Mouse (Mus musculus): ENCODE results near the gene Psmd13. TPM values are rescaled to one million over a fixed set of nuclear protein-coding genes. Genes with fewer than 3 reads are reported as not detected.

The Psmd13 gene
- 287 and 302 TPM in 2 replicates for polyA plus RNA-seq (2015; fragmentation: Nextera tagmentation; extraction: Ambion mirVana)

DNA sequence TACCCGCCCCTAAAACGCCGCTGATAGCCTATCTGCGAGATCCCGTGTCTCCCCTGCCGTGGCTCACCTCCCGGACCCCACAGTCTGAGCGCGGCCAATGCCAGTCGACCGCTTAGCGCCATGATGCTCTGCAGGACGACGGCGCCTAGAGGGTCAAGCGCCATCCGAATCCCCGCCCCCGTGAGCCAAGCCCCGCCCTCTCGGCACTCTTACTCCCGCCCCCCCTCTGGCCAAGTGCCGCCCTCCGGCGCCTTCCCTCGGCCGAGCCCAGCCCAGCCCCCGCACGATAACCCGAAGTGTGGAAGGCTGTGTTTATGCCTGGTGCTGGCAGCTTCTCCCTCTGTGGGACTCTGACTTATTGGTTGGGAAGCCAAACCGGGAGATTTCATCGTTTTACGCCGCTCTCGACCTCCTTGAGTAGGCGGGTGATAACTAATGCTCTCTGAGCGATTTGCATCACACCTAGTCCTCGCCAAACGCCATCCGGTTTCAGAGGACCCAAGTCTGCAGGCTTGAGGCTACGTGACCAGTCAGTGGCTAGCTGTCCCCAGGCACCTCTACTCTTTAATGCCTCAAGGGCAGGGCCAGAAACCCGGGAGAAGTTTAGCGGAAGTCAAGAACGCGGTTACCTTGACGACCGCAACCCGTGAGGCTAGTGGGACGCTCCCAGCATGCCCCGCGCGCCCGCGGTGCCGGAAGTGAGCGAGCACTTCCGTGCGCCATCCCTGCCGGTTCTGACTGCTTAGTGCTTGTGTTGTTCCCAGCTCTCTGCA lies at the start of gene Psmd13, which contains the start of gene Sirt3:
Gene Psmd13, plus strand, starts transcription at position 273 of the 773 bp plus-strand sequence.
Gene Sirt3, minus strand, starts transcription at position 614 of the 773 bp plus-strand sequence.
- Histone ChIP-seq H3K9me3 (no peaks in the 10 kb centered on the region), H3K4me2 (replicated peaks) (peak within 1 kb of the TSS; percentile 78), H3K4me3 (replicated peaks) (peak within 1 kb of the TSS; percentile 78), H3K27me3 (no peaks in the 10 kb centered on the region), H3K4me1 (replicated peaks) (peaks cover 23% of the 10 kb centered on the region), H3K36me3 (peaks cover 23% of the 10 kb centered on the region), H3K9ac (replicated peaks) (peak within 1 kb of the TSS; percentile 85), H3K27ac (peak within 1 kb of the TSS; percentile 90)
- under 1% methylated on average over 59 of the region's 59 CpGs for WGBS
- ATAC-seq, result peak; percentile 95

DNA sequence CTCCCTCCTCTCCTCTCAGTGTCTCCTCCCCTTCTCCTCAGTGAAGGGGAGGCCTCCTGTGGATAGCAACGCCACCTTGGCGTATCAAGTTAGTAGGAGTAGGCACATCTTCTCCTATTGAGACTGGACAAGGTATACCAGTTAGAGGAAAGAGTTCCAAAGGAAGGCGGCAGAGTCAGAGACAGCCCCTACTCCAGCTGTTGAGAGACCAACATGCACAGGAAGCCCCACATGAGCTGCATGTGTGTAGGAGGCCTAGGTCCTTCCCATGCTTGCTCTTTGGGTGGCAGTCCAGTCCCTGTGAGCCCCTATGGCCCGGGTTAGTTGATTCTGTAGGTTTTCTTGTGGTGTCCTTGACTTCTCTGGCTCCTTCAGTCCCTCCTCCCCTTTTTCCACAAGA lies 48.4 kb upstream of the Psmd13 start:
- WGBS, result 94% methylated on average over 4 of the region's 4 CpGs

DNA sequence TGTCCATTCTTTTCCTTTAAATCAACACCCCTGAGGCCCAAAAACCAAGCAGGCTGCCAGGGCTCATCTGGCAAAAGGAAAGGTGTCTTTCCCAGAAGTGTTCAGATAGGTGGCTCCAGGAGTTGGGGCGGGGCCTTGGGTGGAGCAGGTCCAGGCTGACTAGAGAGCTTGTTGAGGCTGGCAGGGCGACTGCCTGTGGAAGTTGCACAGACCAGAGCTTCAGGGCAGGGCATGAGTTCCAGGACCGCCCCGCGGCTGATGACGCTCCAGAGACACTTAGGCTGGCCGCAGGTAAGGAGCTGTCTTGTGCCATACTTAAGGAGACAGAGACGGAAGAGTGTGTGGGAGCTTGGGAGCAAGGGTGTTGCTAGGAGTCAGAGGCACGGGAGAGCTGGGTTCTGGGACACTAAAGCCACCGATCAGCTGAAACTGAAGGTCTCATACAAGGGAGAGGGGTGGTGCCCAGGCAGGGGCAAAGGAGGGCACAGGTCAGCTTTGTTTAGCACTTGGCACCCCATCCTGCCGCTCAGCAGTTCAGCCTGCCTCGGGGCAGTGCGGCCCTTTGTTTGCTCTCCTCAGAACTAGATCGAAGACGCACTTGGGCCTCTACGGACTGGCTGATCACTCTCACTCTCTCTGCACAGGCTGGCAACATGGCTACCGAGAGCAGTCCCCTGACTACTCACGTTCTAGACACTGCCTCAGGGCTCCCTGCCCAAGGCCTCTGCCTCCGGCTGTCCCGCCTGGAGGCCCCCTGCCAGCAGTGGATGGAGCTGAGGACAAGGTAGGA lies 46.6 kb upstream of the Psmd13 start, which contains the start of gene Urah:
Gene Urah, plus strand, starts transcription at position 51 of the 790 bp plus-strand sequence.
- no peak within 1 kb of the TSS for H3K4me2 ChIP-seq (replicated peaks)
- peaks cover 4% of the 10 kb centered on the region; the same call in 1 of the 2 replicates for H3K27me3 ChIP-seq
- WGBS, result 45% methylated on average over 20 of the region's 20 CpGs
- no peak within 1 kb of the TSS for H3K4me3 ChIP-seq (replicated peaks)
- no peak within 1 kb of the TSS for H3K9ac ChIP-seq (replicated peaks)
- H3K36me3 ChIP-seq, result no peaks in the 10 kb centered on the region
- H3K27ac ChIP-seq, result no peak within 1 kb of the TSS
- H3K4me1 ChIP-seq (replicated peaks), result no peaks in the 10 kb centered on the region
- ATAC-seq, result no peak
- no peaks in the 10 kb centered on the region for H3K9me3 ChIP-seq

More for the DNA sequence above, 48.4 kb upstream of the Psmd13 start:
- H3K9ac ChIP-seq (replicated peaks), result no peak overlapping the region
- no peak overlapping the region for H3K4me2 ChIP-seq (replicated peaks)
- H3K4me3 ChIP-seq (replicated peaks), result no peak overlapping the region
- H3K36me3 ChIP-seq, result no peaks in the 10 kb centered on the region
- H3K9me3 ChIP-seq, result no peaks in the 10 kb centered on the region
- no peaks in the 10 kb centered on the region for H3K4me1 ChIP-seq (replicated peaks)
- no peak overlapping the region for H3K27ac ChIP-seq
- ATAC-seq, result no peak
- H3K27me3 ChIP-seq, result no peaks in the 10 kb centered on the region

DNA sequence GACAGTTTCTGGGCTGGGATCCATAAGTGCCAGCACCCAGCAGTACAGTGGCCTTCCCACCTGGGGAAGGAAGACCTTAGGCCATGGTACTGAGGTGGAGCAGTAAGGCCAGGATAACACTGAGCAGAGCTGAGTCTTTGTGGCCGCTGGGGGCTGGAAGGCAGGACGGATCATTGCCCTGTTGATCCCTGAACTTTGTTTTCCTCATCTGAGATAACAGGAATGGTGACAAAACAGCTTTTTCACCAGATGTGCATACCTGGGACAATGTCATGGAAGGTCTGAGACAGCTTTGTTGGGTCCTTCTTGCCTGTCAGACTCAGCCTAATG lies 46.0 kb upstream of the Psmd13 start:
- WGBS, result 83% methylated on average over 2 of the region's 2 CpGs
- no peak overlapping the region for H3K27ac ChIP-seq
- no peaks in the 10 kb centered on the region for H3K4me1 ChIP-seq (replicated peaks)
- no peak overlapping the region for H3K4me2 ChIP-seq (replicated peaks)
- no peak overlapping the region for H3K4me3 ChIP-seq (replicated peaks)
- no peak for ATAC-seq
- no peaks in the 10 kb centered on the region for H3K9me3 ChIP-seq
- peaks cover 8% of the 10 kb centered on the region for H3K27me3 ChIP-seq
- no peak overlapping the region for H3K9ac ChIP-seq (replicated peaks)
- H3K36me3 ChIP-seq, result no peaks in the 10 kb centered on the region

DNA sequence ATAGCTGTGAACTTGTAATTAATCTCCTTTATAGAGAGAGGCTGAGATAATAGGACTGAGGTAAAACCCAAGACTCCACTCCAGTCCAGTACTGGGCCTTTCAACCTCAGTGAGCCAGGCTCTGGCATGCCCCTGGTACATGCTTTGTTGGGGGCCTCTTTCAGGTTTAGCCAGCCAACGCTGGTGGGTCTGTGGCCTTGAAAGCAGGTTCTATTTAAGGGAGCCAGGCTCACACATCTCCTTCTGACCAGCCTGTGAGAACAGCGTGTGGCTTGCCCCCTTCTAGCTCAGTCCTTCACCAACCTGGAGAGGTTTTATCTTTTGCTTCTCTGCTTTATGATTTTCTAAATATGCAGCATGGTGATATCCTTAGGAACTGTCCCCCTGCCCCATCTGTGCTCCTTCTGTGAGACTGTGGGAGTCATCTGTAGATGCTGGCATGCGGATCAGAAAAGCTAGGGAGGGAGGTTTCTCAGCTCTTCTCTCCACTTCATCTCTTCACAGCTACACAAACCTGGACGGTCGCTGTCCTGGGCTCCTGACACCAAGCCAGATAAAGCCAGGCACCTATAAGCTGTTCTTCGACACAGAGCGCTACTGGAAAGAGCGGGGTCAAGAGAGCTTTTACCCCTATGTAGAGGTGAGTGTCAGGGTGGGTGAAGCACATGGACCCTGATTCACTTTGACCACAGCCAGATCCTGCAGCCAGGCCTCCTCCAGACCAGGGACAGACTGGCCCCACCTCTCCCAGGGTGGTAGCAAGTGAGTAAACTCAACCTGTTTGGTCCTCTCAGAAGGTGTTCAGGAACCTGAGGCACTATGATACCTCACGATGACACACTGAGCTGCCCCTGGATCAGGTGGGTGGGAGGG lies 45.3 kb upstream of the Psmd13 start:
- WGBS, result 79% methylated on average over 9 of the region's 9 CpGs
- no peak overlapping the region for H3K4me2 ChIP-seq (replicated peaks)
- H3K4me3 ChIP-seq (replicated peaks), result no peak overlapping the region
- H3K27ac ChIP-seq, result no peak overlapping the region
- peaks cover 14% of the 10 kb centered on the region for H3K27me3 ChIP-seq
- H3K9ac ChIP-seq (replicated peaks), result no peak overlapping the region
- ATAC-seq, result no peak
- no peaks in the 10 kb centered on the region for H3K4me1 ChIP-seq (replicated peaks)
- no peaks in the 10 kb centered on the region for H3K9me3 ChIP-seq
- no peaks in the 10 kb centered on the region for H3K36me3 ChIP-seq

DNA sequence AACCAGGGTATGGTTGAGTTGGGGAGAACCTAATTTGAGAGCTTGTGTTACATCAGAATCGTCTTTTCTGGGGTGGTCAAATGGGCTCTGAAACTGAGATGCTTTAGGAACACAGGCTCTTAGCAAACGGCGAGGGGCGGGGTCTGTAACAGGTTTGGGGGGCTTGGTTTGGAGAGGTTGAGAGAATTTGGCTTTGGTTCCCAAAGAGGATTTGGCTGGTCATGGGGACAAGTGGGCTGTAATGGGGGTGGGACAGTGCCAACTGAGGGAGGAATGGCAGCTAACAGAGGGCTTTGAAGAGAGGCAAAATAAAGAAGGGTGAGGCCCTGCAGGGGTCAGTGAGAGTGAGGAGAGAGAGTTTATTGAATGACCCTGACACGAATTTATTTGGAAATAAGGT lies 42.2 kb upstream of the Psmd13 start:
- WGBS, result 68% methylated on average over 5 of the region's 5 CpGs
- Histone ChIP-seq H3K27me3 (peaks cover 37% of the 10 kb centered on the region), H3K36me3 (no peaks in the 10 kb centered on the region), H3K4me3 (replicated peaks) (no peak overlapping the region), H3K27ac (no peak overlapping the region), H3K4me1 (replicated peaks) (no peaks in the 10 kb centered on the region), H3K4me2 (replicated peaks) (no peak overlapping the region), H3K9ac (replicated peaks) (no peak overlapping the region), H3K9me3 (no peaks in the 10 kb centered on the region)
- ATAC-seq, result no peak

DNA sequence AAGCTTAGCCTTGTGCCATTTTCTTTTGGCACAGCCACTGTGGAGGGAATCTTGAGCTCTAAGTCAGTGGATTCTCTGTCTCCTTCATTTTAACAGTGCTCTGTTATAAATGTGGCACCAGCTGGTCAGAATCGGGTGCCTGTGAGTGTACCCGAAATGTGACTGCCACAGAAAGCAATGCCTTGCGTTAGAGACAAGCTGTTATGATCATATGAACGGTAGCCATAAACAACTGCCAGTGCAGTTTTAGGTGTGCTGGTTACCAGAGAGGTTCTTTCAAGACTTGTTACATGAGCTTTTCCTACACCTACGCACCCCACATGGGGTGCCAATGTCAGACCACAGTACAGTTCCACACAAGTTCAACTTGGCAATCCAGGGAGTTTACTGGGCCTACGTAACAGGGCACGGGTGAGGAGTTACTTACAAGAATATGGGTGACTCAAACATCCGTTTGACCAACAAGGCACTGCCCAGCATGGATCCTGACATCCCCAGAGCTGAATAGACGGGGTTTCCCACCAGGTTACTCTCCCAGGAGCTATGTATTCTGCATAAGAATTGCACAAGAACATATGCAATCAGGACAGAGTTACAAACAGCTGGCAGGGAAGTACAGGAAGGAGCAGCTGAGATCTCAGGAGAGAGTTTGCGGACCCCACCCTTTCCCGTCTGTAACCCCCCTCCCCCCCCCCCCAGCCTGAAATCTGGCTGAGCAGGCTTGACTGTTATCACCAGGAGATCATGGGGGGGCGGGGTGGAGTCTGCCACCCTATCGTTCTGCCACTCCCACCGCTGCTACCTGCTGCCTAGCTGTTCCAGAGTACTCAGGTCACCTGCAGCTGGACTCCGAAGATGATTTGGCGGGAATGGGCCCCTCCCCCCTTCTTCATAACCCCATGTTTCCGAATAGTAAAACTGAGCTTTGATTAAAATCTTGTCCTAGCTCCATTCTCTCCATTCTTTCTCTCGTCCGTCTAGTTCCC lies 40.7 kb upstream of the Psmd13 start:
- ATAC-seq, result no peak
- Histone ChIP-seq H3K27me3 (peaks cover 37% of the 10 kb centered on the region), H3K9ac (replicated peaks) (no peak overlapping the region), H3K4me2 (replicated peaks) (no peak overlapping the region), H3K9me3 (no peaks in the 10 kb centered on the region), H3K4me3 (replicated peaks) (no peak overlapping the region), H3K4me1 (replicated peaks) (no peaks in the 10 kb centered on the region), H3K27ac (no peak overlapping the region), H3K36me3 (no peaks in the 10 kb centered on the region)
- WGBS, result 37% methylated on average over 19 of the region's 19 CpGs

DNA sequence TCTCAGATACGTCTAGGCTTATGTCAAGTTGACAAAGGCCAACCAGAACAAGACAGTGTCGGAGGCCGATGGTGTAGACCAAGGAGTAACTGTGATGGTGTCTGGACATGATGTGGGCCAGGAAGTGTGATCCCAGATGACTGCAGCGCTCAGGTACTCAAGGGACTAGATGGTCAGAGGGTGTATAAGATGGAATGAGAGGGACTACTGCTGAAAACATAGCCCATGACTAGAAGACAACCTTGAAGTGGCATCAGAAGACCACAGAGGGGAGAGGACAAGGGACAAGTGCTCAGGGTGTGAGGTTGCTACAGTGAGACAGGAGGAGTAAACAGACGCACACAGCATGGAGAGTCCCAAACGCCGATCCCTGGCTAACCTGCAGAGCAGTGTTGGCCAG lies 38.0 kb upstream of the Psmd13 start:
- Histone ChIP-seq H3K27me3 (peaks cover 41% of the 10 kb centered on the region), H3K27ac (no peak overlapping the region), H3K9me3 (no peaks in the 10 kb centered on the region), H3K4me1 (replicated peaks) (no peaks in the 10 kb centered on the region), H3K36me3 (no peaks in the 10 kb centered on the region), H3K4me2 (replicated peaks) (no peak overlapping the region), H3K9ac (replicated peaks) (no peak overlapping the region), H3K4me3 (replicated peaks) (no peak overlapping the region)
- no peak for ATAC-seq
- WGBS, result 82% methylated on average over 7 of the region's 7 CpGs

DNA sequence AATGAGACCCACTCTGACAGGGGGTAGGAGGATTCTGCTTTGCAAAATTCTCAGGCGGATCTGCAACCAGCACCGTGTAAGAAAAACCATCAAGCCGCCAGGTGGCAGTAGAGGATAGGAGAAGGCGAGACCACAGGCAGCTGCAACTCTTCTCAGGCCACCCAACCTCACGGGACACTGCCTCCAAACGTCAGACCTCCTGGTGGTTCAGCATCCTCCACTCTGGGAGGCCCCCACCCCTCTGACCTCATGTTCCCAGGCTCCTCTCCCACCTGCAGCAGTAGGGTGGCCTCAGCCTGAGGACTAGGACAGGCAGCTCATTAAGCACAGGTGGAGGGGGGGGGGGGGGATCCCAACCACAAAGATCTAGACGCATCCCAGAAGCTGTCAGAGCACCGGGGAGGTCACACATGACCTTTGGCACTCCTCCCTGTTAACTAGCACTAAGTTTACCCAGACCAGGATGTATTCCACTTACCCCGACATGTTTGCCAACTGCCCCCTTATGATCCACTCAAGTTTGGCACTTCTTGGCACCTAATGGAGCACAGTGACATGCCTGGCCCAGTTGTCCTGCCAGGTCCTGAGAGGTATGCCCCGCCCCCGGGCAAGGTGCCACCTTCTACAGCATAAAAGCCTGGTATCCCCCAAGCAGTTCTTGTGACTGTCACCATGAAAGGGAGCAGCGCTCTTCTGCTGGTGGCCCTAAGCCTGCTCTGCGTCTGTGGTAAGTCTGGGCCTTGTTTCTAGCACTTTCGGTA lies 36.7 kb upstream of the Psmd13 start, which contains the start of gene Scgb1c1:
Gene Scgb1c1, plus strand, starts transcription at position 643 of the 761 bp plus-strand sequence.
- peaks cover 37% of the 10 kb centered on the region for H3K27me3 ChIP-seq
- 34% methylated on average over 14 of the region's 14 CpGs for WGBS

DNA sequence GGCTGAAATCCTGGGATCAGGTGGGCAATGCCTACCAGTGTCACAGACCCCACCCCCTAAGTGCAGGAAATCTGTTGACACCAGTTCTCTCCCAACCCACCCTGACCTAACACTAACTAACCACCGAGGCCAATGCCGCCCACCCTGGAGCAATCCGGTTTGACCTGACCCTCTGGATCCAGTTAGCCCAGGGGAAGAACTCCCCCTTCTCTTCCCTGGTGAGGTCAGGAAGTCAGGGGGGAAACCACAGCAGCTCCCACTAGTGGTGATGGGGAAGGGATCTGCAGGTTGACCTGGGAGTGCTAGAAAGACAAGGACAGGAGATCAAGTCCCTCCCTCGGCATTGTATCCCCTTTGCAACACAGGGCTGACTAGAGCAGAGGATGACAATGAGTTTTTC lies 36.1 kb upstream of the Psmd13 start:
- Histone ChIP-seq H3K27ac (no peak overlapping the region), H3K9ac (replicated peaks) (no peak overlapping the region), H3K4me1 (replicated peaks) (no peaks in the 10 kb centered on the region), H3K9me3 (no peaks in the 10 kb centered on the region), H3K36me3 (no peaks in the 10 kb centered on the region), H3K4me2 (replicated peaks) (no peak overlapping the region), H3K27me3 (peaks cover 33% of the 10 kb centered on the region), H3K4me3 (replicated peaks) (no peak overlapping the region)
- 61% methylated on average over 4 of the region's 4 CpGs for WGBS
- 0 out of 2 replicates have a peak, but pooled peaks have one; percentile 2 for ATAC-seq

More for the DNA sequence above, 36.7 kb upstream of the Psmd13 start, which contains the start of gene Scgb1c1:
- Histone ChIP-seq H3K4me3 (replicated peaks) (no peak within 1 kb of the TSS), H3K9me3 (no peaks in the 10 kb centered on the region), H3K4me1 (replicated peaks) (no peaks in the 10 kb centered on the region), H3K4me2 (replicated peaks) (no peak within 1 kb of the TSS), H3K36me3 (no peaks in the 10 kb centered on the region), H3K9ac (replicated peaks) (0 out of 2 replicates have a peak within 1 kb of the TSS, but pooled peaks have one; percentile 3), H3K27ac (no peak within 1 kb of the TSS)
- ATAC-seq, result peak; percentile 92
